Mouse (Mus musculus) neural tube, embryonic 14.5 days (tissue): ENCODE measurements around the gene H2-DMa. TPM values are rescaled to one million over a fixed set of nuclear protein-coding genes. Genes with fewer than 3 reads are reported as not detected.
A peak's percentile ranks its signal among the peaks of the same experiment; 100 is the strongest.

Experiments used
- ATAC-seq: fragments of 200-750 bp; cut with Nextera tagmentation; 2 replicates; pipeline ENCODE4 v1.8.0; 2017; ENCODE audit warnings: low read depth, mild to moderate bottlenecking, moderate TSS enrichment, moderate library complexity
- H3K27ac ChIP-seq: fragments of 300-500 bp; sonication (generic); 2 replicates; pipeline ENCODE4 v1.5.1; 2014; ENCODE audit warnings: low read depth, mild to moderate bottlenecking, control low read depth, low read length, moderate library complexity, mixed read lengths
- H3K27me3 ChIP-seq: fragments of 300-500 bp; sonication (generic); 2 replicates; pipeline ENCODE4 v1.6.1; 2014; ENCODE audit warnings: low read length; ENCODE audit not compliant: control insufficient read depth, insufficient read depth
- H3K36me3 ChIP-seq: fragments of 300-500 bp; sonication (generic); 2 replicates; pipeline ENCODE4 v1.6.1; 2014; ENCODE audit warnings: low read length, mixed read lengths; ENCODE audit not compliant: control insufficient read depth, insufficient read depth
- H3K4me1 ChIP-seq: fragments of 300-500 bp; sonication (generic); 2 replicates; pipeline ENCODE4 v1.6.1; 2014; ENCODE audit warnings: low read length; ENCODE audit not compliant: control insufficient read depth, insufficient read depth
- H3K4me2 ChIP-seq: fragments of 300-500 bp; sonication (generic); 2 replicates; pipeline ENCODE4 v1.6.1; 2014; ENCODE audit warnings: mild to moderate bottlenecking, low read depth, low read length, control low read depth
- H3K4me3 ChIP-seq: fragments of 300-500 bp; sonication (generic); 2 replicates; pipeline ENCODE4 v1.5.1; 2014; ENCODE audit warnings: low read depth, low read length, control low read depth, mixed read lengths
- H3K9ac ChIP-seq: fragments of 300-500 bp; sonication (generic); replicated peaks from 2 replicates; pipeline ENCODE4 v1.6.1; 2014; ENCODE audit warnings: low read depth, mild to moderate bottlenecking, control low read depth, low read length, mixed read lengths
- H3K9me3 ChIP-seq: fragments of 300-500 bp; sonication (generic); 2 replicates; pipeline ENCODE4 v1.6.1; 2016; ENCODE audit warnings: low read length; ENCODE audit not compliant: control insufficient read depth
- WGBS: fragments of 180-500 bp; shearing (Covaris S2); extraction: QIAGEN DNeasy Blood & Tissue Kit; methylation state at CpG from one replicate; pipeline ENCODE4 v1.1.7; 2014; 5-methylcytosine and 5-hydroxymethylcytosine counted together
- polyA plus RNA-seq: library from polyadenylated mRNA; unstranded; fragments of >200 nt; fragmentation: Nextera tagmentation; extraction: Ambion mirVana; gene quantifications from 2 replicates; pipeline ENCODE4 v1.2.1, GENCODE M21; 2014

The H2-DMa gene
- polyA plus RNA-seq, 1 experiment from 2014 or later = 19.1 TPM

DNA sequence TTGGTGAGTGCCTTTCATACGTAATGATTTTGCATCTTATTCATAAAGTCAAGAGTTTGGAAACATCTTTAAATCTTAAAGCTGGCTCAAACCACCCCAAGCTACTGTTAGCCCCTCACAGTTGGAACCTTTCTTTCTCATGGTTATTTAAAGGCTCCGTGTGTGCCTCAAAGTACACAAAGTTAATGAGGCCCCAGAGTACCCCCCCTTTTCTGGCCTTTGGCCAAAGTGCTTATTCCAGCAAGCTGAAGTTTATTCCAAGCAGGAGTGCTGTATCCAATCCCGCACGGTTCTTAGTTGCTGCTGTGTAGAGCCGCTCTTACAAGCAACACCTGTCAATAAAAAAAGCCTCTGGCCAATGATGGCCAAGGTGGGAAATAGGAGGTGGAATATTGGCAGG, 19.8 kb upstream of the H2-DMa start:
- no peaks in the 10 kb centered on the region for H3K9me3 ChIP-seq
- no peak overlapping the region for H3K9ac ChIP-seq
- no peaks in the 10 kb centered on the region for H3K4me1 ChIP-seq
- no peaks in the 10 kb centered on the region for H3K36me3 ChIP-seq
- no peak overlapping the region for H3K4me2 ChIP-seq
- H3K27me3 ChIP-seq = no peaks in the 10 kb centered on the region
- WGBS = 57% methylated on average over 5 of the region's 5 CpGs
- ATAC-seq = no peak
- no peak overlapping the region for H3K4me3 ChIP-seq
- H3K27ac ChIP-seq = no peak overlapping the region

- Histone ChIP-seq H3K4me2 (no peak overlapping the region), H3K4me1 (no peaks in the 10 kb centered on the region), H3K36me3 (no peaks in the 10 kb centered on the region), H3K27ac (no peak overlapping the region), H3K27me3 (no peaks in the 10 kb centered on the region), H3K9me3 (no peaks in the 10 kb centered on the region), H3K4me3 (no peak overlapping the region), H3K9ac (no peak overlapping the region)
- WGBS = 32% methylated on average over 5 of the region's 5 CpGs
- peak; percentile 21; the same call in 1 of the 2 replicates for ATAC-seq
Measured at GRCm38 (mm10) chr17:34101185-34101584, 18.2 kb upstream of the H2-DMa start.

GRCm38 (mm10) chr17:34101604-34102032, 17.7 kb upstream of the H2-DMa start:
- Histone ChIP-seq H3K9ac (no peak overlapping the region), H3K4me2 (peak overlapping the region; percentile 26; the same call in 1 of the 2 replicates), H3K27me3 (no peaks in the 10 kb centered on the region), H3K9me3 (no peaks in the 10 kb centered on the region), H3K27ac (no peak overlapping the region), H3K4me3 (no peak overlapping the region; the same call in 1 of the 2 replicates), H3K4me1 (no peaks in the 10 kb centered on the region), H3K36me3 (no peaks in the 10 kb centered on the region)
- whole genome bisulfite sequencing = 8% methylated on average over 12 of the region's 12 CpGs
- peak; percentile 81; the same call in 1 of the 2 replicates for ATAC-seq

DNA sequence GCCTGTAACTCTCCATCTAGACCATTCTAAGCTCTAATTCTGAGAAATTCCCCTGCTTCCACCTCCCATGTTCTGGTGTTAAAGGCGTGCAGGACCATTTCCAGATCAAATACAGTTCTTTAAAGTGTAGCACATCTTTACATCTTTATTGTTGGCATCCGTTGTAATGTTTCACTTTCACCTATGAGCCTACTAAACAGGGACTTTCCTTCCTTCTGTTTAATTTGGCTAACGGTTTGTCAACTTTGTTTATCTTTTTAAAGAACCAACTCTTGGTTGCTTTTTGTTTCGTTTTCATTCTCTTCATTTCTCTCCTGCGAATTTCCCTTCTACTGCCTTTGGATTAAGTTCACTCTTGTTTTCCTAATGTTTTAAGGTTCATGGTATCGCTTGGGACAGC, 16.5 kb upstream of the H2-DMa start:
- no peaks in the 10 kb centered on the region for H3K27me3 ChIP-seq
- no peak overlapping the region for H3K4me3 ChIP-seq
- no peaks in the 10 kb centered on the region for H3K9me3 ChIP-seq
- 84% methylated on average over 6 of the region's 6 CpGs for WGBS
- ATAC-seq = no peak
- no peak overlapping the region for H3K4me2 ChIP-seq
- H3K4me1 ChIP-seq = no peaks in the 10 kb centered on the region
- no peak overlapping the region for H3K27ac ChIP-seq
- H3K9ac ChIP-seq = no peak overlapping the region
- no peaks in the 10 kb centered on the region for H3K36me3 ChIP-seq

DNA sequence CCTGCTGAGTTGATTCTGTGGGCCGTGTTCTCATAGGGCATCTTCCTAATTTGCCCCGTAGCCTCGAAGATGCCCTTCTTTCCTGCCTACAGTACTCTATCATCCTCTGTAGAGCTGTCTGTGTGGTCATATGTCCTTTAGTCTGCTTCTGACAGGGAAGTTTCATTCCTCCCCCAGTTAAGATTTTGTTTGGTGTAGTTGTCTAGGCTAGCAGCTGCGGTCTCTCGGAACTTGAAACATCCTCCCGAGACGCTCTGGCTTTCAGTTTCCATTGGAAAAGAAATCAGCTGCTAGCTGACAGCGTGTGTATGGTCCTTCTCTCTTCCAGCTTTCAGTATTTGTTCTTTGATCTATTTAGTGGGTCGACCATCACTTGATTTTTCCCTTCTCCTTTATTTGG, 14.5 kb upstream of the H2-DMa start:
- H3K9ac ChIP-seq = no peak overlapping the region
- H3K27me3 ChIP-seq = no peaks in the 10 kb centered on the region
- no peaks in the 10 kb centered on the region for H3K4me1 ChIP-seq
- no peak for ATAC-seq
- H3K4me2 ChIP-seq = no peak overlapping the region
- no peaks in the 10 kb centered on the region for H3K9me3 ChIP-seq
- H3K27ac ChIP-seq = no peak overlapping the region
- no peak overlapping the region for H3K4me3 ChIP-seq
- H3K36me3 ChIP-seq = no peaks in the 10 kb centered on the region
- 88% methylated on average over 9 of the region's 9 CpGs for WGBS

- WGBS = 89% methylated on average over 7 of the region's 7 CpGs
- Histone ChIP-seq H3K4me3 (no peak overlapping the region), H3K4me1 (no peaks in the 10 kb centered on the region), H3K4me2 (no peak overlapping the region), H3K9me3 (no peaks in the 10 kb centered on the region), H3K27me3 (no peaks in the 10 kb centered on the region), H3K36me3 (peaks cover 12% of the 10 kb centered on the region), H3K27ac (no peak overlapping the region), H3K9ac (no peak overlapping the region)
- no peak for ATAC-seq
Measured at GRCm38 (mm10) chr17:34106555-34106954, 12.8 kb upstream of the H2-DMa start.

DNA sequence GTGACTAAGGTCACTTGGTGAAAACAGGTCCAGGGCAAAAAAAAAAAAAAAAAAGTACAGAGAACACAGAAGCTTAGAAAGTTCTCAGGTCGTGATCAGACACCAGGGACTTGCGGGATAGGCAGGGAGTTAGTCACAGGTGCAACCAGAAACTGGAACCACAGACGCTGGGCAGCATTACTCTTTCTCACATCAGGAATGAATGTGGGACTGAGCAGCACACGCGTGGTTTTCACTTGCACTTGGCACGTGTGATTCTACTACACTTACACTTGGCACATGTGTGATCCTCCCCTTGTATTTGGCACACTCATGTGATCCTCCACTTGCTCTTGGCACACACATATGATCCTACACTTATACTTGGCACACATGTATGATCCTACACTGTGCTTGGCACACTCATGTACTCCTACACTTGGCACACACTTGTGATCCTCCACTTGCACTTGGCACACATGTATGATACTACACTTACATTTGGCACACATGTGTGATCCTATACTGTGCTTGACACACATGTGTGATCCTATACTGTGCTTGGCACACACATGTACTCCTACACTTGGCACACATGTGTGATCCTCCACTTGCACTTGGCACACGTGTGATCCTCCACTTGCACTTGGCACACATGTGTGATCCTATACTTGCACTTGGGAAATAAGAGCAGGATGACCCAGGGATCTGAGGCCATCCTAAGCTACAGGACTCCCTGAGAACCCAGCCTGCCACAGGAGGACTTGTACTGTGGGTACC, 12.1 kb upstream of the H2-DMa start:
- Histone ChIP-seq H3K27ac (no peak overlapping the region), H3K4me2 (no peak overlapping the region), H3K36me3 (peaks cover 20% of the 10 kb centered on the region), H3K9me3 (no peaks in the 10 kb centered on the region), H3K4me3 (no peak overlapping the region), H3K9ac (no peak overlapping the region), H3K27me3 (no peaks in the 10 kb centered on the region), H3K4me1 (no peaks in the 10 kb centered on the region)
- 87% methylated on average over 7 of the region's 7 CpGs for WGBS
- ATAC-seq = no peak

DNA sequence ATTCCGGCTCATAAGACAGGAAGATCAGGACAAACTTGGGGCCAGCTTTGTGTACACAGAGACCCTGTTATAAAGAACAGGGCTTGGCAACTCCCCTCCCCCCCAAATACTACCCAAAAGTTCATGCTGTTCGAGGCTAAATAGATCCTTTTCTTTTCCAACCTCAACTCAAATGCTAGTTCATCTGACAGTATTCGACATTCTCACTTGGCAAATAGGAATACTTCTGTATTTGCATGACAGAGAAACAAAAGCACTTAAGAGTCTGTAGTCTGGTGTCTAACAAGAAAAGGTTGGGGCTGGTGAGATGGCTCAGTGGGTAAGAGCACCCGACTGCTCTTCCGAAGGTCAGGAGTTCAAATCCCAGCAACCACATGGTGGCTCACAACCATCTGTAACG, 10.9 kb upstream of the H2-DMa start:
- Histone ChIP-seq H3K4me3 (no peak overlapping the region), H3K27ac (no peak overlapping the region), H3K27me3 (no peaks in the 10 kb centered on the region), H3K4me2 (no peak overlapping the region), H3K9me3 (no peaks in the 10 kb centered on the region), H3K36me3 (peaks cover 31% of the 10 kb centered on the region), H3K9ac (no peak overlapping the region), H3K4me1 (no peaks in the 10 kb centered on the region)
- WGBS = 79% methylated on average over 5 of the region's 6 CpGs
- ATAC-seq = no peak

DNA sequence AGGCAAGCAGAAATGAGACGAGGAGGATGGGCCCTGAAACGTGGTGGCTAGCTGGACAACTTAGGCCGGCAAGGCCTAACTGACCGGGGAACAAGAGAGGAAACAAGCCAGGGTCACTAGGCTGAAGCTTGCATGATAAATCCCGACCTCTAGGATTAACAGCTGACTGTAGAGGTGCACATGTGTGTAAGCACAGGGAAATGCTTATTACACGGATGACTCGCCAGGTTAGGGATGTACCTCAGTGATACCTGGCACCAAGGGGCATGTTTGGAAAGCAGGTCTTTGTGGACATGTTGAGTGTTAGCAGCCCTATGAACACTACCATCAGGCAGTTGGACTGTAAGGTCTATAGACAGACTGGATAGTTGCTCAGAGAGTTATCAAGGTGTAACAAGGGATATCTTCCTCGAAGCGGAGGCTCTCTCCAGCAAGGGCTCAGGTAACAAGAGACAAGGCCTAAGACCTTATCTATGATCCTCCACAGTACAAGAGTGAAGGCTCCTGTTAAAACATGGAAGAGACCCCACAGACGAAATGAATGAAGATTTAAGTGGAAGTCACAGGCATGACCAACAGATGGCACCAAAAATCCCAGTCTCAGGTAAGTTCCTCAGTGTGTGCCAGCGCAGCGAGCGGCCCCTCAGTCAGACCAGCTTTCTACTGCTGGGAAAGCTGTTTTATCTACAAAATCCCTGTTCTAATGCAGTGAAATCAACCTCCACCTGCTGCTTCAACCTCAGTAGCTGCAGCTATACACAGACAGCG, 10.1 kb upstream of the H2-DMa start:
- Histone ChIP-seq H3K4me2 (no peak overlapping the region), H3K4me3 (no peak overlapping the region), H3K9me3 (no peaks in the 10 kb centered on the region), H3K9ac (no peak overlapping the region), H3K36me3 (peaks cover 39% of the 10 kb centered on the region), H3K4me1 (no peaks in the 10 kb centered on the region), H3K27ac (no peak overlapping the region), H3K27me3 (no peaks in the 10 kb centered on the region)
- peak; percentile 52; the same call in 1 of the 2 replicates for ATAC-seq
- 85% methylated on average over 14 of the region's 14 CpGs for WGBS
